Mouse (Mus musculus) spleen, adult 2 months (tissue): ENCODE measurements around the gene Megf11.

Source experiments
- CTCF ChIP-seq: fragments of 200-500 bp; IDR thresholded peaks from 2 replicates; pipeline ENCODE4 v1.5.1; 2011; ENCODE audit warnings: mild to moderate bottlenecking, inconsistent platforms; ENCODE audit not compliant: insufficient read depth, insufficient read length, insufficient replicate concordance; ENCODE audit errors: extremely low read depth
- POLR2A ChIP-seq: fragments of 200-500 bp; IDR thresholded peaks from 2 replicates; pipeline ENCODE4 v1.6.1; 2011; ENCODE audit warnings: low read depth, low read length, inconsistent platforms

DNA sequence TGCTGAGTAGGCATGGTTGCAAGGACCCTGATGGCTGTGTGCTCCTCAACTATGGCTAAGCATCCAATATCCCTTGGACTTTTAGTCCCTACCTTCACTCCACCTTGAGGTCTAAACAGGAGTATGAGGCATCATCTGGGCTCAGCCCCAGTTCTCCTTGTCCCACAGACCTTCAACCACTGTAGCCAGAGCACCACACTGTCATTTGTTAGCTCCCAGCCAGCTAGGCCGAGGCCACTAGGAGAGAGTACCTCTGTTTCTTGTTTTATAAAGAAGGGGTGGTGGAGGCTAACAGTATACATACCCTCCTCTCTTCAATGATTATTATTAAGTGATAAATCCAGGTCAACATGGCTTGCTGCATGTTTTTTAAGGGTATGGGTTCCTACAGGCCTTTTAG lies 313.2 kb downstream of the Megf11 start:
- TF ChIP-seq CTCF (no peak), POLR2A (no peak)
